Comparison of ENCODE assay signal across 9 mouse cellular contexts in genomic region chr4:151108028-151108771, GRCm38 (mm10). TPM values are rescaled to one million over a fixed set of nuclear protein-coding genes. Genes with fewer than 3 reads are reported as not detected.
DNase-seq lines count a peak whose midpoint lies in the region; ATAC-seq lines count a peak whose summit lies in the region.
"Had no signal": no experiment of that assay in that cellular context is flagged by ENCODE, and none has a peak within 500 bp of the region (broad histone marks: within the 10 kb centered on the region; RNA-seq: fewer than 3 reads in every experiment).

No protein-coding gene starts in this region.

- 0 out of 2 replicates have a peak overlapping the region, but pooled peaks have one; percentile 9 for H3K27ac ChIP-seq in intestine, embryonic 15.5 days

- peaks cover 26% of the 10 kb centered on the region for H3K27me3 ChIP-seq in intestine, embryonic 15.5 days (replicated peaks)

- no peaks in the 10 kb centered on the region for H3K9me3 ChIP-seq in intestine, embryonic 15.5 days

- peaks cover 20% of the 10 kb centered on the region for H3K4me1 ChIP-seq in intestine, embryonic 15.5 days (replicated peaks)

- WGBS in intestine, embryonic 15.5 days, result under 1% methylated on average over 101 of the region's 101 CpGs

- intact Hi-C loops in left cerebral cortex, postnatal 25 days (cut with DNase I), result loop anchor here (1.0 kb wide), 1 partner anchor 21 kb away; no protein-coding TSS in a partner anchor

- H3K4me2 ChIP-seq in intestine, embryonic 15.5 days (replicated peaks), result peak overlapping the region; percentile 99

- H3K36me3 ChIP-seq in intestine, embryonic 15.5 days, result no peaks in the 10 kb centered on the region

- DNase-seq in adrenal gland, postnatal 10 days, result peak; percentile 96
- DNase-seq in embryo, embryonic 11 days, result peak; percentile 97
- peak; percentile 78 to 87 for DNase-seq in gastrocnemius, postnatal 4 days (ENCODE audit: low spot score in 2 of 2)
- DNase-seq in left cerebral cortex, postnatal 25 days (ENCODE audit: low spot score in 2 of 2), result peak; percentile 90 to 93
- DNase-seq in right cerebral cortex, postnatal 25 days, result peak; percentile 93
- peak; percentile 89 for DNase-seq in urinary bladder, postnatal 14 days (ENCODE audit: low spot score)

- peak; percentile 99 for ATAC-seq in intestine, embryonic 15.5 days
- ATAC-seq in megakaryocyte-erythroid progenitor cell, adult 5-6 weeks (replicated peaks; ENCODE audit: low FRiP score, low TSS enrichment, poor library complexity, severe bottlenecking), result peak; percentile 99

- H3K9ac ChIP-seq in intestine, embryonic 15.5 days, result peak overlapping the region; percentile 64

- H3K4me3 ChIP-seq in intestine, embryonic 15.5 days (replicated peaks), result peak overlapping the region; percentile 61

RNA-seq across cellular contexts. Expression of gene Gm13090, which starts 18.8 kb away (rescaled TPM):
- total RNA-seq in adrenal gland, postnatal 10 days (2021), result not detected
- total RNA-seq in gastrocnemius, postnatal 4 days (2021), result not detected
- polyA plus RNA-seq in intestine, embryonic 15.5 days (2015; fragmentation: Nextera tagmentation; extraction: Ambion mirVana), result not detected in 2 replicates
- total RNA-seq in left cerebral cortex, postnatal 25 days (2021), result not detected
- total RNA-seq in megakaryocyte-erythroid progenitor cell, adult 5-6 weeks (2014; fragmentation: Nextera tagmentation), result not detected in 2 replicates
- not detected in 2 replicates for total RNA-seq in megakaryocyte-erythroid progenitor cell, adult 5-6 weeks (2017)
- polyA plus RNA-seq: large intestine, adult 2 months had no signal

RNA-seq across cellular contexts. Expression of gene Vamp3, which starts 50.4 kb away (rescaled TPM):
- 10 to 100 TPM; 87.4 to 91.7 TPM for total RNA-seq in adrenal gland, postnatal 10 days (2021)
- total RNA-seq in gastrocnemius, postnatal 4 days (2021), result 10 to 100 TPM; 78.8 to 79.1 TPM
- 120 and 126 TPM in 2 replicates for polyA plus RNA-seq in intestine, embryonic 15.5 days (2015; fragmentation: Nextera tagmentation; extraction: Ambion mirVana)
- total RNA-seq in left cerebral cortex, postnatal 25 days (2021), result 10 to 100 TPM; 31.9 to 34.7 TPM
- 39.5 and 57.8 TPM in 2 replicates for total RNA-seq in megakaryocyte-erythroid progenitor cell, adult 5-6 weeks (2014; fragmentation: Nextera tagmentation)
- total RNA-seq in megakaryocyte-erythroid progenitor cell, adult 5-6 weeks (2017), result 46.4 and 55.0 TPM in 2 replicates

Comparison
In these comparisons a context has a peak if more than half of its experiments do, and no peak if none do; other contexts are left out.
1. Peak in every context shown above with its lines: DNase-seq, ATAC-seq, H3K4me3 ChIP-seq and H3K27ac ChIP-seq.